Mouse (Mus musculus): Measurements from ENCODE around the gene Rnf5. TPM values are rescaled to one million over a fixed set of nuclear protein-coding genes. Genes with fewer than 3 reads are reported as not detected.
A peak's percentile ranks its signal among the peaks of the same experiment; 100 is the strongest.

The Rnf5 gene
- polyA plus RNA-seq, 1 experiment from 2014 or later = 223 TPM

DNA sequence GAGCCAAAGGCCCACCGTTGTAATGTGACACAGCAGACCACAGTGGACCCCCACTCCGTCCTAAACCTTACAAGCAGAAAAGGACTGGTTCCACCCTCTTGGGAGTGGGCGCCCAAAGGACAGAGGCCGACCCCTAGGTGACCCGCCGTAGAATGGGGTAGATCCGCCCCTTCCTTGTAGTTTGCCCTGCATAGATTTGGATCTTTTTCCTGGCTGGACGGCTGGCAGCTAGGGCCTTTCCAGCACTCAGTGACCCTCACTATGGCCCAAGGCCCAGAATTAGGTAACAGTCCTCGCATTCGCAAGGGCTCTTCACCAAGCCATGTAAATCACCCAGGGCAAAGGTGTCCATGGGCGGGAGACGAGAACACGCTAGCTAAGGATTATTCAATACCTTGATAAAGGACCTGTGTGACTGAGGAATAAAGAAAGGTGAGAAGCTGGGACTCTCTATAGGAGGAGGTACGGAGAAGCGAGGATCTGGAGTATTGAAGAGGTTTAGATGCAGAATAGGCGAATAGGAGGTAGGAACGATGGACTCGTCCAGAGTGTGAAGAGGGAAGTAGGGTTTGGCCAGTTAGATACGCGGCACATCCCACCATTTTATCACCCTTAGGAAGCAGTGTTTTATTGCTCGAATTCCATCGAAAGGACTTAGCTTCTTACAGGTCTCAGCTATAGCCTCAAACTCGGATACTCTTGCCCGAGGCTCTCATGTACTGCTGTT, 1.2 kb upstream of the Rnf5 start:
- H3K9me3 ChIP-seq (ENCODE audit: control insufficient read depth, low read length) = no peaks in the 10 kb centered on the region
- H3K27ac ChIP-seq (replicated peaks; ENCODE audit: low read depth, low read length) = peak overlapping the region; percentile 85
- H3K4me3 ChIP-seq (replicated peaks; ENCODE audit: low read depth, low read length) = peak overlapping the region; percentile 93
- H3K4me1 ChIP-seq (ENCODE audit: control insufficient read depth, insufficient read depth, low read length) = peaks cover 28% of the 10 kb centered on the region
- H3K36me3 ChIP-seq (ENCODE audit: control insufficient read depth, insufficient read depth, low read length) = peaks cover 17% of the 10 kb centered on the region
- H3K9ac ChIP-seq (replicated peaks; ENCODE audit: low read length) = peak overlapping the region; percentile 90
- no peaks in the 10 kb centered on the region for H3K27me3 ChIP-seq (ENCODE audit: control insufficient read depth, insufficient read depth, low read length)
- WGBS = 16% methylated on average over 24 of the region's 24 CpGs
- H3K4me2 ChIP-seq (ENCODE audit: low read length) = peak overlapping the region; percentile 97
- DNase-seq (no peak), ATAC-seq (ENCODE audit: low FRiP score, low TSS enrichment) (no peak)

DNA sequence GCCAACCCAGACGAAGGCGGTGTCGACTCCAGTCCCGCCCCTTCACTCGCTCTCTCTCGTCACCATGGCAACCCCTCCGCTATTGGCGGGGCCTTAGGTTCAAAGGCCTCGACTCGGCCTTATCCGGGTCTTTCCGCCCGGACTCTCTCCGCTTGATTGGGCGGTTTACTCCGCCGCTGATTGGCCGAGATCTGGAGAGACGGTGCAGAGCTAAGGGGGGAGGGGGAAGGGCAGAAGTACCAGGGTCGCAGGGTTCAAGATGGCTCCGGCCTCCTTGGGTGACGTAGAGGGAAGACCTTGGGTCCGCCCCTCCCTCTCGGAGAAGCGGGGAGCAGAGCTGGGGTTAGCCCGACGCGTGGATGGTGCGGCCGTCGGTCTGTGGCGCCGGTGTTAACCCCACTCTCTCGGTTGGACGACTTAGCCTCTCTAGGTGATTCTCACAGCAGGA, 595 bp upstream of the Rnf5 start, which contains the start of gene Agpat1:
Gene Agpat1 (plus strand): TSS at position 202 of the 448 bp plus-strand sequence.
- ATAC-seq (ENCODE audit: low FRiP score, low TSS enrichment) (peak; percentile 90), DNase-seq (peak; percentile 100)
- H3K4me2 ChIP-seq (ENCODE audit: low read length) = peak within 1 kb of the TSS; percentile 97
- H3K9ac ChIP-seq (replicated peaks; ENCODE audit: low read length) = peak within 1 kb of the TSS; percentile 90
- H3K27me3 ChIP-seq (ENCODE audit: control insufficient read depth, insufficient read depth, low read length) = no peaks in the 10 kb centered on the region
- H3K9me3 ChIP-seq (ENCODE audit: control insufficient read depth, low read length) = no peaks in the 10 kb centered on the region
- peak within 1 kb of the TSS; percentile 85 for H3K27ac ChIP-seq (replicated peaks; ENCODE audit: low read depth, low read length)
- under 1% methylated on average over 35 of the region's 35 CpGs for WGBS
- peaks cover 28% of the 10 kb centered on the region for H3K4me1 ChIP-seq (ENCODE audit: control insufficient read depth, insufficient read depth, low read length)
- peak within 1 kb of the TSS; percentile 93 for H3K4me3 ChIP-seq (replicated peaks; ENCODE audit: low read depth, low read length)
- peaks cover 17% of the 10 kb centered on the region for H3K36me3 ChIP-seq (ENCODE audit: control insufficient read depth, insufficient read depth, low read length)

DNA sequence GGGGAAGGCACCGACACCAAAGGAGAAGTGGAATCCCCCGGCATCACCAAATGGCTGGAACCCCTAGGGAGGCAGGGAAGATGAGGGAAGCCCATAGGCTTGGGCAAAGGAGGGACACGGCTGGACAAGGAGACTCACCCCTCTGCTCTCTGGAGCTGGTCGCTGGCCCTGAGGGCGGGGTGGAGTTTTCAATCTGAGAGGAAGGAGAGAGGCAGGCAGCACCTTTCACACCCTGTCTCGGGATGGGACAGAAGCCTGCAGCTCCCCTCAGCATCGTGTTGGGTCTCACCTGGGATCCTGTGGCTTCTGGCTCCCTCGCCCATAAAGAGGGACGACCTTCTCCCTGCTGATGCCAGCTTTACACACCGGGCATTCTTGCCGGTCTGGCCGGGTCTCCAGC, 1.7 kb downstream of the Rnf5 start:
- no peak overlapping the region for H3K4me3 ChIP-seq (replicated peaks; ENCODE audit: low read depth, low read length)
- 93% methylated on average over 12 of the region's 12 CpGs for WGBS

DNA sequence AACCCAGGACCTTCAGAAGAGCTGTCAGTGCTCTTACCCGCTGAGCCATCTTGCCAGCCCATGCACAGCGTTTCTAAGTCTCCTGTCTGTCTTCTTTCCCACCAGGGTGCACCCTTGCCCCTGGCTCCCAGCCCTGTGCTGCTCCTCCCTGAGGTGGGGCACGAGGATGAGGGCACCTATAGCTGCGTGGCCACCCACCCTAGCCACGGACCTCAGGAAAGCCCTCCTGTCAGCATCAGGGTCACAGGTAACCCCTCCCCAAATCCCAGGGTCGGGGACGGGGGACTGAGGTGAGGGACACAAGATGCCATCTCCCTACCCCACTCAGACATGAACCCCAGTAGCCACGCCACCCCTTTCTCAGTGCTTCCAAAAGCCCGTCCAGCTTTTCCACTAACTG, 3.6 kb downstream of the Rnf5 start:
- Histone ChIP-seq H3K27me3 (ENCODE audit: control insufficient read depth, insufficient read depth, low read length) (no peaks in the 10 kb centered on the region), H3K4me3 (replicated peaks; ENCODE audit: low read depth, low read length) (no peak overlapping the region), H3K4me2 (ENCODE audit: low read length) (no peak overlapping the region), H3K9ac (replicated peaks; ENCODE audit: low read length) (no peak overlapping the region), H3K4me1 (ENCODE audit: control insufficient read depth, insufficient read depth, low read length) (peaks cover 12% of the 10 kb centered on the region), H3K27ac (replicated peaks; ENCODE audit: low read depth, low read length) (no peak overlapping the region), H3K36me3 (ENCODE audit: control insufficient read depth, insufficient read depth, low read length) (peaks cover 36% of the 10 kb centered on the region), H3K9me3 (ENCODE audit: control insufficient read depth, low read length) (no peaks in the 10 kb centered on the region)
- DNase-seq (no peak), ATAC-seq (ENCODE audit: low FRiP score, low TSS enrichment) (no peak)
- 75% methylated on average over 9 of the region's 9 CpGs for WGBS

More for the DNA sequence above, 1.7 kb downstream of the Rnf5 start:
- Histone ChIP-seq H3K9ac (replicated peaks; ENCODE audit: low read length) (no peak overlapping the region; the same call in 1 of the 2 replicates), H3K4me2 (ENCODE audit: low read length) (peak overlapping the region; percentile 90; the same call in 1 of the 2 replicates), H3K27ac (replicated peaks; ENCODE audit: low read depth, low read length) (no peak overlapping the region), H3K36me3 (ENCODE audit: control insufficient read depth, insufficient read depth, low read length) (peaks cover 17% of the 10 kb centered on the region), H3K27me3 (ENCODE audit: control insufficient read depth, insufficient read depth, low read length) (no peaks in the 10 kb centered on the region), H3K4me1 (ENCODE audit: control insufficient read depth, insufficient read depth, low read length) (peaks cover 21% of the 10 kb centered on the region), H3K9me3 (ENCODE audit: control insufficient read depth, low read length) (no peaks in the 10 kb centered on the region)
- DNase-seq (no peak), ATAC-seq (ENCODE audit: low FRiP score, low TSS enrichment) (no peak)

DNA sequence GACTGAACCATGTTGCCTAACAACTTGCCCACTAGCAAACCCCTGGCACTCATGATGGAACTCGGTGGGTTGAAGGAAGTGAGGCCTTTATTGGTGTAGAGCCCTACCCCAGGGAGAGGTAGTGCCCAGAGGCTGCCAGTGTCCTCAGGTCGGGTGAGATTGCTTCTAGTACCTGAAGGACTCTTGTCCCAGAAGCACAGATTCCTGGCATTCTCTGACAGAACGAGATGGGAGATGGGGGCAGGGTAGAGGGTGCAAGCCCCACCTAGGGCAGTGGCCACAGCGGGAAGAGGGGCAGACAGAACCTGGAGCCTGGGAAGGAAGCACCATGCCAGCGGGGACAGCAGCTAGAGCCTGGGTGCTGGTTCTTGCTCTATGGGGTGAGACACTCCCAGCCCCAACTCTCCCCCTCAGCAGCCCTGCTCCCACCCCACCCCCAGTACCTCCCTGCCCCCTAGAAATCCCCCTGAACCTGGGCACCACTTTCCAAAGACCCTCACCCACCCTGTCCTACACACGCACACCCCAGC, 5.9 kb downstream of the Rnf5 start, which contains the start of gene Ager:
Gene Ager (plus strand): TSS at position 297 of the 530 bp plus-strand sequence.
- H3K4me3 ChIP-seq (replicated peaks; ENCODE audit: low read depth, low read length) = no peak within 1 kb of the TSS
- DNase-seq (no peak), ATAC-seq (ENCODE audit: low FRiP score, low TSS enrichment) (no peak)
- H3K27me3 ChIP-seq (ENCODE audit: control insufficient read depth, insufficient read depth, low read length) = no peaks in the 10 kb centered on the region
- no peak within 1 kb of the TSS for H3K4me2 ChIP-seq (ENCODE audit: low read length)
- WGBS = 18% methylated on average over 6 of the region's 6 CpGs
- peaks cover 42% of the 10 kb centered on the region for H3K36me3 ChIP-seq (ENCODE audit: control insufficient read depth, insufficient read depth, low read length)
- H3K9ac ChIP-seq (replicated peaks; ENCODE audit: low read length) = no peak within 1 kb of the TSS
- H3K9me3 ChIP-seq (ENCODE audit: control insufficient read depth, low read length) = no peaks in the 10 kb centered on the region
- H3K27ac ChIP-seq (replicated peaks; ENCODE audit: low read depth, low read length) = no peak within 1 kb of the TSS
- peaks cover 19% of the 10 kb centered on the region for H3K4me1 ChIP-seq (ENCODE audit: control insufficient read depth, insufficient read depth, low read length)

DNA sequence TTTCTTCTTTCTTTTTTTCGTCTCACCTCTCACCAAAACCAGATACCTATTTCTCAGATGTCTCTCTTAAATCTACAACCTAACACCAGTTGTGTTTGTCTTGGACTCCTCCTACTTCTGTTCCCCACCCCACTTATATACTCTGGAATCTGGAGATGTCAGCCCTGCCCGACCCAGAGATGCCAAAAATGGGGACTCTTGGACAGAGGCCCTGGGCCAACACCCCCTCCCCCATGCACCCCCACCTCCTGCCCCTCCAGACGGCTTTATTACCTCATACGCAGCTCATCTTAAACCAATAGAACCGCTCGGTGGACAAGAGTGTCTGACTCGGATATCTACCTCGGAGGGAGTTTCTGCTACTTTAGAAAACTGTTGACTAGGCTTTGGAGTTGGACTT, 7.4 kb downstream of the Rnf5 start:
- Histone ChIP-seq H3K4me1 (ENCODE audit: control insufficient read depth, insufficient read depth, low read length) (peaks cover 18% of the 10 kb centered on the region), H3K27ac (replicated peaks; ENCODE audit: low read depth, low read length) (no peak overlapping the region), H3K4me2 (ENCODE audit: low read length) (no peak overlapping the region), H3K27me3 (ENCODE audit: control insufficient read depth, insufficient read depth, low read length) (no peaks in the 10 kb centered on the region), H3K9me3 (ENCODE audit: control insufficient read depth, low read length) (no peaks in the 10 kb centered on the region), H3K4me3 (replicated peaks; ENCODE audit: low read depth, low read length) (no peak overlapping the region), H3K9ac (replicated peaks; ENCODE audit: low read length) (no peak overlapping the region), H3K36me3 (ENCODE audit: control insufficient read depth, insufficient read depth, low read length) (peaks cover 34% of the 10 kb centered on the region)
- ATAC-seq (ENCODE audit: low FRiP score, low TSS enrichment) (no peak), DNase-seq (no peak)
- WGBS = 76% methylated on average over 8 of the region's 8 CpGs

DNA sequence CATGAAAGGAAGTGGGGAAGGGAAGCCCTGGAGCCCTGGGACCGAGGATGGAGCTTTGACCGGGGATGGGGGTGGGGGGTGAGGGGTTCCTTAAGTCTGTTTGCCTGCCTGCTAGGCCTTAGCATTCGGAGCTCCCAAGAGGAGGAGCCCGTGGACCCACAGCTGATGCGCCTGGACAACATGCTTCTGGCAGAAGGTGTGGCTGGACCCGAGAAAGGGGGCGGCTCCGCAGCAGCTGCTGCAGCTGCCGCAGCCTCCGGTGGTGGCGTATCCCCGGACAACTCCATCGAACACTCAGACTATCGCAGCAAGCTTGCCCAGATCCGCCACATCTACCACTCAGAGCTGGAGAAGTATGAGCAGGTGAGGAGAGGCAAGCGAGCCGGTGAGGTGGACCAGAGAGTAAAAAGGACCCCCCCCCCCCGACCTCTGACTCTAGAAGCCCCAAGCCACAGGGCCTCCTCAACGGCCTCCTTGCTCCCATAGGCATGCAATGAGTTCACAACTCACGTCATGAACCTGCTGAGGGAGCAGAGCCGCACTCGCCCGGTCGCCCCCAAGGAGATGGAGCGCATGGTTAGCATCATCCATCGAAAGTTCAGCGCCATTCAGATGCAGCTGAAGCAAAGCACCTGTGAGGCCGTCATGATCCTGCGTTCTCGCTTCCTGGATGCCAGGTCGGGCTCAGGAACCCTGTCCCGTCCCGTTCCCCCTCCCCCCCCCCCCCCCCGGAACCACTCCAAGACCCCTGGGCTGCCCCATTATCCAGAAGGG, 9.6 kb downstream of the Rnf5 start:
- ATAC-seq (ENCODE audit: low FRiP score, low TSS enrichment) (no peak), DNase-seq (peak; percentile 46)

DNA sequence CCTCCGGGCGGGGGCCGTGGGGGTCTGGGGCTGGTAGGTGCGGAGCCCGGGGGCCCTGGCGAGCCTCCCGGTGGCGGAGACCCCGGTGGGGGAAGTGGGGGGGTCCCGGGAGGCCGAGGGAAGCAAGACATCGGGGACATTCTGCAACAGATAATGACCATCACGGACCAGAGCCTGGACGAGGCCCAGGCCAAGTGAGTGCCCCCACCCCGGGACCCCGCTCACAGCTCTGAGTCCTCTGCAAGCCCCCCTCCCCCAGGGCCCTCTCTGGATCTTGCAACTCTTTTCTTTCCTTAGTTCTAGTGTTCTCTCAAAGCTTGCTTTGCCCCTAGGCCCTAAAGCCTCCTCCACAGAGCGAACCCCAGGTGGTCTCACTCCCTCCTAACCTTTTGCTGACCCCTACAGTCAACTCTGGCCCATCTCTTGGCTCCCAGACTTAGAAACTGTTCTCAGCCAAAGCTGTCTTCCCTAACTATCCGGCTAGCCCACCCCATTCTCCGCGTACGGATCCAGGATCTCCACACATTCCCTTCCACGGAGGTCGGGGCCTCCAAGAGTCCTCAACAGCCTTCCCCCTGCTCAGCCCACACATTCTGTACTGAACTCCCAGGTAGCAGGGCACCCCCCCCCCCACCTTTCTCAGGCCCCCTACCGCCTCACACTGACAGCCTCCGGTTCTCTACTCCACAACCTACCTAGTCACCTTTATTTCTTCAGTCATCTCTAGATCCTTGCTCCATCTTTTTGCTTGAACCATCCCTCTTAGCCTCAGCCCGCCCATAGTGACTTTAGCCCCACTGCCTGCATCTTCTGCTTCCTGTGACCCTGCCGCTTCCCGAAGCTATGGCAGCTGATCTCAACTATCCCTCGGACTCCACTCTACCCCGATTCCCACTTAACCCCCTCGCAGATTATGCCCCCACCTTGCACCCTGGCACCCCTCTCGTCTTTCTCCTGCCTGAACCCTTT, 10.6 kb downstream of the Rnf5 start:
- Histone ChIP-seq H3K9ac (replicated peaks; ENCODE audit: low read length) (peak overlapping the region; percentile 96), H3K36me3 (ENCODE audit: control insufficient read depth, insufficient read depth, low read length) (peaks cover 25% of the 10 kb centered on the region), H3K9me3 (ENCODE audit: control insufficient read depth, low read length) (no peaks in the 10 kb centered on the region), H3K4me1 (ENCODE audit: control insufficient read depth, insufficient read depth, low read length) (peaks cover 42% of the 10 kb centered on the region), H3K4me2 (ENCODE audit: low read length) (peak overlapping the region; percentile 97), H3K27ac (replicated peaks; ENCODE audit: low read depth, low read length) (peak overlapping the region; percentile 99), H3K4me3 (replicated peaks; ENCODE audit: low read depth, low read length) (peak overlapping the region; percentile 80), H3K27me3 (ENCODE audit: control insufficient read depth, insufficient read depth, low read length) (no peaks in the 10 kb centered on the region)
- peak; percentile 59 for DNase-seq
- under 1% methylated on average over 30 of the region's 32 CpGs for WGBS
- ATAC-seq (ENCODE audit: low FRiP score, low TSS enrichment) = 0 out of 2 replicates have a peak, but pooled peaks have one; percentile 12

More for the DNA sequence above, 9.6 kb downstream of the Rnf5 start:
- H3K9me3 ChIP-seq (ENCODE audit: control insufficient read depth, low read length) = no peaks in the 10 kb centered on the region
- peak overlapping the region; percentile 80 for H3K4me3 ChIP-seq (replicated peaks; ENCODE audit: low read depth, low read length)
- peak overlapping the region; percentile 96 for H3K9ac ChIP-seq (replicated peaks; ENCODE audit: low read length)
- H3K4me2 ChIP-seq (ENCODE audit: low read length) = peak overlapping the region; percentile 97
- H3K27ac ChIP-seq (replicated peaks; ENCODE audit: low read depth, low read length) = peak overlapping the region; percentile 99
- H3K36me3 ChIP-seq (ENCODE audit: control insufficient read depth, insufficient read depth, low read length) = peaks cover 25% of the 10 kb centered on the region
- H3K27me3 ChIP-seq (ENCODE audit: control insufficient read depth, insufficient read depth, low read length) = no peaks in the 10 kb centered on the region
- WGBS = 42% methylated on average over 34 of the region's 34 CpGs
- H3K4me1 ChIP-seq (ENCODE audit: control insufficient read depth, insufficient read depth, low read length) = peaks cover 31% of the 10 kb centered on the region
